Mouse (Mus musculus) embryonic facial prominence, embryonic 13.5 days (tissue): ENCODE measurements around the gene 2810408A11Rik. TPM values are rescaled to one million over a fixed set of nuclear protein-coding genes. Genes with fewer than 3 reads are reported as not detected.

ENCODE experiments used
- ATAC-seq: fragments of 200-750 bp; cut with Nextera tagmentation; 2 replicates; pipeline ENCODE4 v1.8.0; 2017; ENCODE audit warnings: low read depth; ENCODE audit not compliant: insufficient number of reproducible peaks, insufficient read depth, low FRiP score, low TSS enrichment
- H3K27ac ChIP-seq: fragments of 300-500 bp; sonication (generic); 2 replicates; pipeline ENCODE4 v1.5.1; 2015; ENCODE audit warnings: moderate library complexity, mild to moderate bottlenecking, inconsistent platforms
- H3K27me3 ChIP-seq: fragments of 300-500 bp; sonication (generic); 2 replicates; pipeline ENCODE4 v1.6.1; 2015; ENCODE audit warnings: mild to moderate bottlenecking, inconsistent platforms
- H3K36me3 ChIP-seq: fragments of 300-500 bp; sonication (generic); 2 replicates; pipeline ENCODE4 v1.6.1; 2015; ENCODE audit warnings: mild to moderate bottlenecking, inconsistent platforms
- H3K4me1 ChIP-seq: fragments of 300-500 bp; sonication (generic); 2 replicates; pipeline ENCODE4 v1.6.1; 2015; ENCODE audit warnings: inconsistent platforms
- H3K4me2 ChIP-seq: fragments of 300-500 bp; sonication (generic); 2 replicates; pipeline ENCODE4 v1.6.1; 2015; ENCODE audit warnings: moderate library complexity, mild to moderate bottlenecking, inconsistent platforms
- H3K4me3 ChIP-seq: fragments of 300-500 bp; sonication (generic); 2 replicates; pipeline ENCODE4 v1.5.1; 2015; ENCODE audit warnings: mild to moderate bottlenecking, inconsistent platforms
- H3K9ac ChIP-seq: fragments of 300-500 bp; sonication (generic); 2 replicates; pipeline ENCODE4 v1.6.1; 2015; ENCODE audit warnings: mild to moderate bottlenecking, inconsistent platforms
- H3K9me3 ChIP-seq: fragments of 300-500 bp; sonication (generic); 2 replicates; pipeline ENCODE4 v1.6.1; 2016; ENCODE audit warnings: inconsistent platforms
- WGBS: fragments of 180-500 bp; shearing (Covaris S2); methylation state at CpG from one replicate; pipeline ENCODE4 v1.1.7; 2015; ENCODE audit warnings: mixed read lengths; 5-methylcytosine and 5-hydroxymethylcytosine counted together
- polyA plus RNA-seq: library from polyadenylated mRNA; unstranded; fragments of >200 nt; fragmentation: Nextera tagmentation; extraction: Ambion mirVana; gene quantifications from 2 replicates; pipeline ENCODE4 v1.2.1, GENCODE M21; 2015

2810408A11Rik gene
- polyA plus RNA-seq, 1 experiment from 2014 or later: 15.6 TPM

- Histone ChIP-seq H3K36me3 (peaks cover 87% of the 10 kb centered on the region), H3K9ac (no peak overlapping the region), H3K27ac (no peak overlapping the region), H3K9me3 (no peaks in the 10 kb centered on the region), H3K4me2 (no peak overlapping the region), H3K4me1 (peaks cover 19% of the 10 kb centered on the region), H3K27me3 (no peaks in the 10 kb centered on the region), H3K4me3 (no peak overlapping the region)
- no peak for ATAC-seq
- 92% methylated on average over 8 of the region's 8 CpGs for WGBS
Observed at GRCm38 (mm10) chr11:69910177-69910576, 9.4 kb upstream of the 2810408A11Rik start.

DNA sequence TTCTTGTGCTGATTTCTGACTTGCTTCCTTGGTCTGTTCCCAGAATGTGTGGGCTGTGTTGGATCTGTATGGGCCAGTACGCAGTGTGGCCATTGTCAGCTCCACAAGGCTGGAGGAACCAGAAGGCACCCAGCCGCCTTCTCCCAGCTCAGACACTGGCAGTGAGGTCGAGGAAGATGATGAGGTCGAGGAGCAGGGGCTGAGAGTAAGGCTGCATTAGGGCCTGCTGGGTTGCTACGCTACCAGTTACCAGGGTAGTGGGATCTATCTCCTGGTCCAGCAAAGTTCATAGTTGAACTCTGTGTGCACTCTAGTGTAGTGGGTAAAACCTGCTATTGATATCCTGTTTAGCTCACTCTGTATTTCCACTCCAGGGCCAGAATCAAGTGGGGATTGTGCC is 8.4 kb upstream of the 2810408A11Rik start:
- Histone ChIP-seq H3K4me3 (no peak overlapping the region), H3K27me3 (no peaks in the 10 kb centered on the region), H3K4me2 (no peak overlapping the region), H3K4me1 (peaks cover 9% of the 10 kb centered on the region), H3K9ac (no peak overlapping the region), H3K36me3 (peaks cover 93% of the 10 kb centered on the region), H3K9me3 (no peaks in the 10 kb centered on the region), H3K27ac (no peak overlapping the region)
- no peak for ATAC-seq
- 87% methylated on average over 5 of the region's 5 CpGs for WGBS

GRCm38 (mm10) chr11:69908645-69909044 is 7.9 kb upstream of the 2810408A11Rik start:
- ATAC-seq: no peak
- H3K4me1 ChIP-seq: peaks cover 9% of the 10 kb centered on the region
- no peak overlapping the region for H3K4me3 ChIP-seq
- H3K4me2 ChIP-seq: no peak overlapping the region
- no peaks in the 10 kb centered on the region for H3K27me3 ChIP-seq
- H3K9me3 ChIP-seq: no peaks in the 10 kb centered on the region
- peak overlapping the region; percentile 40; the same call in 1 of the 2 replicates for H3K9ac ChIP-seq
- WGBS: 96% methylated on average over 11 of the region's 11 CpGs
- H3K36me3 ChIP-seq: peaks cover 98% of the 10 kb centered on the region
- no peak overlapping the region for H3K27ac ChIP-seq

GRCm38 (mm10) chr11:69904311-69904710 is 3.5 kb upstream of the 2810408A11Rik start:
- H3K4me2 ChIP-seq: no peak overlapping the region
- 0 out of 2 replicates have a peak overlapping the region, but pooled peaks have one; percentile 2 for H3K9ac ChIP-seq
- no peak overlapping the region for H3K4me3 ChIP-seq
- H3K9me3 ChIP-seq: no peaks in the 10 kb centered on the region
- peaks cover 20% of the 10 kb centered on the region for H3K4me1 ChIP-seq
- peaks cover 62% of the 10 kb centered on the region for H3K36me3 ChIP-seq
- WGBS: 95% methylated on average over 9 of the region's 9 CpGs
- ATAC-seq: no peak
- no peak overlapping the region for H3K27ac ChIP-seq
- no peaks in the 10 kb centered on the region for H3K27me3 ChIP-seq

GRCm38 (mm10) chr11:69902972-69903371 is 2.2 kb upstream of the 2810408A11Rik start:
- Histone ChIP-seq H3K9me3 (no peaks in the 10 kb centered on the region), H3K4me2 (peak overlapping the region; percentile 83), H3K27ac (no peak overlapping the region), H3K36me3 (peaks cover 48% of the 10 kb centered on the region), H3K27me3 (no peaks in the 10 kb centered on the region), H3K4me1 (peaks cover 28% of the 10 kb centered on the region), H3K4me3 (peak overlapping the region; percentile 78), H3K9ac (peak overlapping the region; percentile 96)
- WGBS: 88% methylated on average over 13 of the region's 13 CpGs
- no peak for ATAC-seq

DNA sequence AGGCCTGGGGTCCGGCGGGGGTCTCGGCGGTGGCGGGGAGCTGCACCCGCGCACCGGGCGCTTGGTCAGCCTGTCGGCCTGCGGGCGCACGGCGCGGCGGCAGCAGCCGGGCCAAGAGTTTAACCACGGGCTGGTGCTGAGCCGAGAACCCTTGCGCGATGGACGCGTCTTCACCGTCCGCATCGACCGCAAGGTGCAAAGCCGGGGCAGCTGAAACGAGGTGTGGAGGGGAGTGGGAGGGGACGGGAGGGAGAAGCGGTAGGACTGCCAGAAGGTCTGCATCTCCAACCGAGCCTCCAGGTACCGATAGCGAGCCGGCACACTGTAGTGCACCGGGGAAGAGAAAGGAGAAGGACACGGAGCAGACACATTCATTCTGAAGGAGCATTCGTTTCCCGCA is 1.2 kb upstream of the 2810408A11Rik start:
- H3K27ac ChIP-seq: peak overlapping the region; percentile 97
- no peaks in the 10 kb centered on the region for H3K27me3 ChIP-seq
- H3K4me2 ChIP-seq: peak overlapping the region; percentile 83
- WGBS: 1% methylated on average over 39 of the region's 39 CpGs
- no peaks in the 10 kb centered on the region for H3K9me3 ChIP-seq
- peak overlapping the region; percentile 96 for H3K9ac ChIP-seq
- H3K4me1 ChIP-seq: peaks cover 28% of the 10 kb centered on the region
- peak overlapping the region; percentile 78 for H3K4me3 ChIP-seq
- peaks cover 39% of the 10 kb centered on the region for H3K36me3 ChIP-seq
- no peak for ATAC-seq

- peak; percentile 76 for ATAC-seq
- Histone ChIP-seq H3K27ac (peak overlapping the region; percentile 97), H3K27me3 (no peaks in the 10 kb centered on the region), H3K36me3 (peaks cover 33% of the 10 kb centered on the region), H3K4me2 (peak overlapping the region; percentile 83), H3K9me3 (no peaks in the 10 kb centered on the region), H3K4me3 (peak overlapping the region; percentile 78), H3K9ac (peak overlapping the region; percentile 96), H3K4me1 (peaks cover 28% of the 10 kb centered on the region)
- WGBS: under 1% methylated on average over 42 of the region's 42 CpGs
Observed at GRCm38 (mm10) chr11:69901406-69901846, 639 bp upstream of the 2810408A11Rik start.

DNA sequence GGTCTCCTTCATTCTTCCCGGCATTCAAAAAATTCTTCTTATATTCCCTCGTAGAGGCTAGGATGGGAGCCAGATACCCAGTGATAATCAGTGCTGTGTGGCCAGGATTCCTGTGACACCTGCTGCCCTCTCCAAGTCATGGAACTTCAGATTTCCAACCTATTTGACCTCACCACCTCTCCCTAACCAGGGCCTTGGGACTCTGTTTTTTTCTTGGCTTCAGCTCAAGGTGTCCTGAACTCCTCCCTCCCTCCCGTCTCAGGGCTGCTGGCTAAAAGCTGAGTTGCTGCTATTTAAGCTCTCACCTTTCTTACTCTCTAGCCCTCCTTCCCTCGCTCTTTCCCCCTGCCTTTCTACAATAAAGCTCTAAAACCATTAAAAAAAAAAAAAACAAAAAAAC is 917 bp downstream of the 2810408A11Rik start:
- Histone ChIP-seq H3K4me1 (peaks cover 28% of the 10 kb centered on the region), H3K36me3 (peaks cover 17% of the 10 kb centered on the region), H3K4me2 (peak overlapping the region; percentile 83), H3K27me3 (no peaks in the 10 kb centered on the region), H3K9me3 (no peaks in the 10 kb centered on the region), H3K9ac (peak overlapping the region; percentile 96), H3K27ac (peak overlapping the region; percentile 97; the same call in 1 of the 2 replicates), H3K4me3 (peak overlapping the region; percentile 78)
- 21% methylated on average over 4 of the region's 4 CpGs for WGBS
- ATAC-seq: no peak

DNA sequence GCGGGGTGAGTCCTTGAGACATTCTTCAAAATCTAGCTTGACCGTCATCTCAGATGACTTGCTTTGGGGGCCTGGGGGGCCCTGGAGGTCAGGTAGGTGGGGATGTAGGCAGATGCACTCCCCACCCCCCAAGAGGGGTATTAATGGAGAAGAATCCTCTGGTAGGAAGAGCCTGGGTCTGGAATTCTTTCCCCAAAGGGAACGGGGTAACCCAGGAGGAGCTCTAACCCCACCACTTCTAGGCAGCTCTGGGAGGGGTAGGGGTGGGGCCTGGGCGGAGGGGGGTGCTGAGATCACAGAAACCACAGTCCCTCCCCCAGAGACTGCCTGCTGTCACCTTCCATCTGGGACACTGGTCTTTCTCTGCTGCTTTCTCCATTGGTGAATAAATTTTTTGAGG is 5.5 kb downstream of the 2810408A11Rik start, which contains the start of gene Acap1:
TSS of gene Acap1 (minus strand) at position 249 of the 400 bp plus-strand sequence.
- H3K9me3 ChIP-seq: no peaks in the 10 kb centered on the region
- H3K27ac ChIP-seq: no peak within 1 kb of the TSS; the same call in 1 of the 2 replicates
- H3K4me1 ChIP-seq: peaks cover 15% of the 10 kb centered on the region
- no peak within 1 kb of the TSS for H3K9ac ChIP-seq
- no peak within 1 kb of the TSS for H3K4me2 ChIP-seq
- 78% methylated on average over 4 of the region's 4 CpGs for WGBS
- H3K4me3 ChIP-seq: no peak within 1 kb of the TSS
- H3K36me3 ChIP-seq: no peaks in the 10 kb centered on the region
- no peak for ATAC-seq
- no peaks in the 10 kb centered on the region for H3K27me3 ChIP-seq

DNA sequence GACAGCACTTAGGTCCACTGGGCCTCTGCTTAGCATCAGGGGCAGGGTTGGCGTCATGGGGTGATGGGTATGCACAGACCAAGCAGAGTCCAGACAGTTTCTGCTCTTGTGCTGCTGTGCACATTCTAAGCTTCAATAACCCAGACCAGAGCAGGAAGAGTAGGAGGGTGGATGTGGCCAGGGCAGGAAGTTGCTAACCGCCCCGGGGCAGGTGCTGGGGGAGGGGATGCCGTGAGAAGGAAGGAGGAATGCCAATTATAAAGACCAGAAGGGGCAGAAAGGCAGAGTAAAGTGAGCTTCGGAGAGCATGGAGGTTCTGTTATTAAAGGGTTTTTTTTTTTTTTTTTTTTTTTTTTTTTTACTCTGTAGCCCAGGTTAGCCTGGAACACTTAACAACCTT is 6.1 kb downstream of the 2810408A11Rik start:
- H3K9me3 ChIP-seq: no peaks in the 10 kb centered on the region
- H3K36me3 ChIP-seq: no peaks in the 10 kb centered on the region
- no peaks in the 10 kb centered on the region for H3K27me3 ChIP-seq
- peaks cover 12% of the 10 kb centered on the region for H3K4me1 ChIP-seq
- H3K9ac ChIP-seq: no peak overlapping the region
- H3K27ac ChIP-seq: no peak overlapping the region
- WGBS: 62% methylated on average over 5 of the region's 5 CpGs
- no peak for ATAC-seq
- H3K4me2 ChIP-seq: no peak overlapping the region
- no peak overlapping the region for H3K4me3 ChIP-seq

- no peak for ATAC-seq
- Histone ChIP-seq H3K9me3 (no peaks in the 10 kb centered on the region), H3K27me3 (no peaks in the 10 kb centered on the region), H3K9ac (no peak overlapping the region), H3K4me2 (no peak overlapping the region), H3K36me3 (no peaks in the 10 kb centered on the region), H3K4me1 (no peaks in the 10 kb centered on the region; the same call in 1 of the 2 replicates), H3K4me3 (no peak overlapping the region), H3K27ac (no peak overlapping the region)
- WGBS: 81% methylated on average over 4 of the region's 4 CpGs
Observed at GRCm38 (mm10) chr11:69891482-69891881, 9.3 kb downstream of the 2810408A11Rik start.

- Histone ChIP-seq H3K4me2 (no peak overlapping the region), H3K9ac (no peak overlapping the region), H3K27me3 (no peaks in the 10 kb centered on the region), H3K36me3 (no peaks in the 10 kb centered on the region), H3K27ac (no peak overlapping the region), H3K4me1 (no peaks in the 10 kb centered on the region; the same call in none of the 2 replicates), H3K4me3 (no peak overlapping the region), H3K9me3 (no peaks in the 10 kb centered on the region)
- no peak for ATAC-seq
- 71% methylated on average over 8 of the region's 8 CpGs for WGBS
Observed at GRCm38 (mm10) chr11:69886907-69887635, 13.7 kb downstream of the 2810408A11Rik start.
